Mouse (Mus musculus) A20 (cell line): ENCODE measurements around the gene 9430015G10Rik.
A peak's percentile ranks its signal among the peaks of the same experiment; 100 is the strongest.
"Not testable (repeated sequence)": the region's sequence is repeated elsewhere in the genome, so short reads cannot be mapped to it uniquely, and the experiment has no call there.

Experiments used
- DNase-seq: peaks from one replicate; pipeline ENCODE4 v3.0.0-alpha.2; 2011; ENCODE audit warnings: low read depth, low spot score

9430015G10Rik gene

DNA sequence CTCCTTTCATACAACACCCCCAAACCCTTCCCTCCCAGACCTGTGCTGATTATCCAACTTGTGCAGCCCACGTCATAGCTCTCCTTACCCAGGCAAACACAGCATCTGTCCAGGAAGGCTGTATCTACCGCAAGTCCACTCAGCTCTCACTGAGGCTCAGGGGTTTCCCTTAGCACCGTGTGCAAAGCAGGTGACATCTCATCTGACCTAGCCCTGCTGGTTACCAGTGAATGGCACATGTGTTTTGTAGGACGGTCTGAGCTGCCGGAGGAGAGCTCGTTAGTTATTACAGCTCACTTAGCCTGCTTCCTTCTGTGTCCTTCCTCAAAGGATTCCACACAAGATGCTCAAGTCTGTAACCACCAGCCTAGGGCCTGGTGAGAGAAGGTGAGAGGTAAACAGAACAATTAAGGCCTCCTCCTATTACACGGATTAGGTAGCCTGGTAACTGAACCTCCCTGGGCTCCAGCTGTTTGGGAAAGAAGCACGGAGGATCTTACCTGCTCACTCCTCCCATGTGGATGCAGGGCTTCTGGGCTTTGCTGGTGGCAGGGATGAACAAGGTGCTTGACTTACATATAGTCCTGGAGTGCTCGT is 11.9 kb upstream of the 9430015G10Rik start:
- no peak for DNase-seq

DNA sequence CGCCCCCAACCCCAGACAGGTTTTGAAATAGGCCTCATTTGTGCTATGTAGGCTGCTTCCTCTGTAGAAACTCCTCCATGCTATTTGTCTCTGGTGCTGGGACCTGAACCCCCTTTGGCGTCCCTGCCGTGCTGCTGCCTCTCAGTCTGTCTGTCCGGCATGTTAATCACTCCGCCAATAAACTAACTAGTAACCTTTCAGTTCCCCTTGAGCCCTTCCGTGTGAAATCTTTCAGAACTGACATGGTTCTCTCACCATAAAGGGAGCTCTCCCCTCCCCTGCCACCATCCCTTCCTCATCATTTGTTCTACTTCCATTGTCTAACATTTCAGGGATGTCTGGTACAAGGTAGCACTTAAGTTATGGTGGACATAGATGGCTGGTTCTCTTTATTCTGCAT is 10.4 kb upstream of the 9430015G10Rik start:
- no peak for DNase-seq

DNA sequence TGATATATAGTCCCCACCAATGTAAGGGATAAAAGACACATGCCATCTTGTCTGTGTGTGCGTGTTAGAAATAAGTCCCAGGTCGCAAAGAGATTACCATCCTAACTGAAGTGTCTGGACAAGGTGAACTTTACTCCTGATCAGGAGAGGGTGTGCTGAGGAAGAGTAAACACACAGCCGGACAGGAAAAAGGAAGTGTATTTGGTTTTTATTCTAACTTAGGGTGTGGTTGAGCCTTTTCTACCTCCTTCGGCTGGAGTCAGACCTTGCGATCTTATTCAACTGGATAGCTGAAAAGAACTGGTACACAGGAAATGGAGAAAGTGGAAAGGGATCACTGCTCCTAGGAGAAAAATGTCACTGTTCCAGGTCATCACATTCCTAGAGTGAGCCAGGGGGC is 9.3 kb upstream of the 9430015G10Rik start:
- no peak for DNase-seq

DNA sequence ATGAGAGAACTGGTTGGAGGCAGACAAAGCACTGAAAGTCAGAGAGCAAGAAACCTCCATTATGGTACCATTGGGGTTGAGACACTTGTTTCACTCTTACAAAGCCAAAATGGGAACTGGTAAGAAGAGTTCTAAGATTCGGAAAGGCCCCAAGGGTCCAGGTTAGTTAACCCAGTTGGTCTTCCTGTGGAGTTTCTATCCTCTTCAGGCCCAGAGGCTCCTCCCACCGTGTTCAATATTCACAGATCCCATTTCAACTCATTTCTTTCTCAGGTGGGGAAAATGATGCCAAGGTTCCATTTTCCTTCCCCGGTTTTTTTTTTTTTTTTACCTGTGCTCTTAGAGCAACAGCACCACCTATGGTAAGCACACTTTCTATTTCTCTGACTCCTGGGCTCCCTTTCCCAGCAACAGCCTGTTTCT is 8.3 kb upstream of the 9430015G10Rik start:
- no peak for DNase-seq

DNA sequence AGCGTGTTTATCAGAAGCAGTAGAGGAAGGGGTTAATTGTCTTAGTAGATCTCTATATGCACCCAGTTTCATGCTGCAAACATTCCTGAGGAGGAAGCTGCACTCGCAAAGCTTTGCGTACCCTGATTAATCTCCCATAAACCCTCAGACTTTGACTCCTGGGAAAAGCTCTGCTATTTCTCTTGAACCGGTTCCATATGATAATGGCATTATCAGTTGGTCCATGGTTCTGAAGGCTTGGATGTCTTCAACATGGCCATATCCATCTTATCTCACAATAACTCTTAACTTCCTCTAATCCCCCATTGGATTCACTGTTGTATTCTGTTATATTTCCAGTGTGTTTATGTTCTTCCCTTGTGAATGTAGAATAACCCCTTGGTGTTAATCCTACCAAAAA is 6.4 kb upstream of the 9430015G10Rik start:
- DNase-seq, result no peak

DNA sequence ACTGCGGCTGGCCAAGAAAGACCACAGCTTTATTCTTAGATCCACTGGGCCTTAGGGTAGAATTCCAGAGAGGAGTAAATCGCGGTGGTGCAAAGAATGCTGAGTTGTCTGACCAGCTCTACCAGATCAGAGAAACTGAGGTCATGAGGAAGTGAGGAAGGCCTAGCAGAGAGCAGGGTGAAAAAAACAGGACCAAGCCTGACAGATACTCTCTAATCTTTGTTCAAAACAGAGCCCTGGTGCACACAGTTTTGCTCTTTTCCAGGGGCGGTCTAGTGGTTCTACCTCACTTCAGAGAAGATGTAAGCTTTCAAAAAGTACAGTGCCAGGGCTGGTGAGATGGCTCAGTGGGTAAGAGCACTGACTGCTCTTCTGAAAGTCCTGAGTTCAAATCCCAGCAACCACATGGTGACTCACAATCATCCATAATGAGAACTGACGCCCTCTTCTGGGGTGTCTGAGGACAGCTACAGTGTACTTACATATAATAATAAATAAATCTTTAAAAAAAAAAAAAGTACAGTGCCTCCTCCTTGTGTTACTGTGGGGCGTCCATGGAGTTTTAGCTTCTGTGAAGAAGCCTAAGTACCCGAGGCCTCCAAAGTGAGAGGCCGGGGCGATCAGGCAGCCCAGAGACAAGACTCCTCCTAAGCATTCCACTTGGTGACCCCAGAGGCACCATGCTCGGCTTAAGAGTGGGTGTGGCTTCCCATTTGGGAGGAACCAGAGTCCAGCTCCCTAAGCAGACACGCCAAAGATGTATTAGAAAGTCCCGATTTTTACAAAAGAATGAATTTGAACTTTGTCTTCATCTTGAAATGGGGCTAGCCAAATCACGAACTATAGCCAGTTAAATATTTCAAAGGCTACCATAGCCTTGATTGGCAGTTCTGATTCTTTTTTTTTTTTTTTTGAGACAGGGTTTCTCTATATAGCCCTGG is 906 bp upstream of the 9430015G10Rik start:
- peak; percentile 80 for DNase-seq

DNA sequence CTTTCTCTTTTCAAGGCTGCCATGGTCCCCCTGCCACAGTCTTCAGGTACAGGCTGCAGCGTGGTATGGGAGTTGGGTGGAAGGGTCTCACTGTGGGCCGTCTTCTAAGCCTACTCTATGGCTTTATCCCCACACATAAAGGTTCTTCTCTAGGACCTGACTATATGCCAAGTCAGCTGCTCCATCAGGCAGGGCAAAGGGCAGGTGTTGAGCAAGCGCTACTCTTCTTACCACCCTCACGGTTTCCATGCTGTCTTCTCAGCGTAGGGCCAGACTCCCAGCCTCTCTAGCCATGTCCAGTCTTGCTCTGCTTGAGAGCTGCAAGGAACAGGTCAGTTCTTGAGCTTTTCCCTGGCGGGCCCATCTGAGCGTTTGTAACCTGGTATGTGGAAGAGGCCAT is 14.3 kb downstream of the 9430015G10Rik start:
- DNase-seq, result no peak

DNA sequence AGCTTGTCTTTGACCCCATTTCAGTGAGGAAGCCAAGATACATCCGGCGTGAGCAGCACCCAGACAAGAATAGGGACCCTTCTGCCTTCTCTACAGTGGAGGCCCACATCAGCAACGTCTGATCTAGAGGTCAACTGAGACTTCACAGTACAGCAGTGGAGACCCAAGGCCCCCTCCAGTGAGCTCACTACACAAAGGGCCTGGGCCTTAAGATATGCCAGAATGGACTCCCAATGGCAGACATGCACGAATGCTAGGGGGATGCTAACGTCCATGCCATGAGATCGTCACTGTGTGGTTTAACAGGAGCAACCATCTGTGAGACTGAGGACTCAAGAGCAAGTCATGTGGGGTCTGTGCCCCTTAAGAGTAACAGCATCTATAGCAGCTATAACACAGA is 15.6 kb downstream of the 9430015G10Rik start:
- DNase-seq, result no peak

DNA sequence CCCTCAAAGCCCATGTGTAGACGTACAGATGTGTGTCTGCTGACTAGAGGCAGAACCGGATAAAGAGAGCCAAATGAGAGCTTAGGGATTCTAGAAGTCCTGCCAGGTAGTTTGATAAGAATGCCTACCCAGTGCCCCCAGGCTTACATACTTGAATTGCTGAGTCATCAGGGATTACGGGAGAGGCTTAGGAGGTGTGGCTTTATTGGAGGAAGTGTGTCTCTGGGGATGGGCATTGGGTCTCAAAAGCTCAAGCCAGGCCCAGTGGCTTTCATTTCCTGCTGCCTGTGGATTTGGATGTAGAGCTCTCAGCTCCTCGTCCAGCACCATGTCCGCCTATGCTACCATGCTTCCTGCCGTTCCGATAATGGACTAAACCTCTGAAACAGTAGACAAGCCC is 17.1 kb downstream of the 9430015G10Rik start:
- DNase-seq, result no peak

DNA sequence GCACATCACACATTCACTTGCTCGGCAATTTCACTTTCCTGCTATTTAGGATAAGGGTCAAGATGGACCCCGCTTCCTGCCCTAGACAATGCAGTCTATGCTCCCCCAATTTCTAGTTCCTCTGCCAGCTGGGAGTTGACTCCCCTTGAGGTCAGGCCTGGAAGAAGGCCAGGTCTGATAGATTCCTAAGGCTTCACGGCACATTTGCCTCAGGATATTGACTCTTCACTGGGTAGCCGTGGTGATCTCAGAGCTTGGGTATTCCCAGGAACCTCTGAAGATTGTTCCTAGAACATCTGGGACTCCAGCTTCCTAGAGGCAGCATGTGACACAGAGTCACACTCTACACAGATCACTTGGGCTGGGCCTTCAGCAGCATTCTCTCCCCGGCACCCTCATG is 19.0 kb downstream of the 9430015G10Rik start:
- no peak for DNase-seq

DNA sequence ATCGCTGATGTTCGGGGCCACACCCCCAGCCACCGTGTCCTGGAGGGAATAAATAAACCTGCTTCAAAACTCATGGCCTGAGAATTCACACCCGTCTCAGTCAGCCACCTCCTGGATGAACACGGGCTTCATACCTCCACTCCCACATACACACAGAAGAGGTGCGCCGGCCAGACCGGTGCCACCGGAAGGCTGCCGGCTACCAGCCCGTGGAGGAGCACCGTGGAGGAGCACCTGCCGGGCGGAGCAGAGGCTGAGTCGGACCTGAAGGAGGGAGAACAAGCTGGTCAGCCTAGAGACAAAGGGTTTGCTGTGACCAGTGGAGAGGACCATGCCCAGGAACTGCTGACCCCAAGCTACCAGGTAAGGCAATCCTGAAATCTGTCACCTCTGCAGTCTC is 20.7 kb downstream of the 9430015G10Rik start, which contains the start of gene Rnf223:
Gene Rnf223, plus strand, starts transcription at position 78 of the 400 bp plus-strand sequence.
- DNase-seq, result no peak

DNA sequence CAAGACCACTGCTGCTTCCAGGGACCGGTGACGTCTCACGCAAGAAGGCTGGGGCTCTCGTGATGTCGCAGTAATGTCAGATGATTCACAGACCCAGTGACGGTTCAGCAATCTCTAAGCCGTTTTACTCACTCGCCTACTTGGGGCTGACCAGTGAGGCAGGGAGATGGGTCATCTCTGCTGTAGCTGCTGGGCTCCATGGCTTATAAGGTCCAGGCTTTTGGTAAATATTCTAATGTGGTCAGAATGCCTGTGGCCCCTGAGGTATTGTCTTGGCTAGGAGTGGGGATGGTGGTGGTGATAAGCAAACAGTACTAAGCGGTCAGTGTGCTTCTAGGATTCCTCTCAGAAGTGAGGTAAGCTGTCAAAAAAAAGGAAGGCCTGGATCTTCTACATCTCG is 21.2 kb downstream of the 9430015G10Rik start:
- no peak for DNase-seq

DNA sequence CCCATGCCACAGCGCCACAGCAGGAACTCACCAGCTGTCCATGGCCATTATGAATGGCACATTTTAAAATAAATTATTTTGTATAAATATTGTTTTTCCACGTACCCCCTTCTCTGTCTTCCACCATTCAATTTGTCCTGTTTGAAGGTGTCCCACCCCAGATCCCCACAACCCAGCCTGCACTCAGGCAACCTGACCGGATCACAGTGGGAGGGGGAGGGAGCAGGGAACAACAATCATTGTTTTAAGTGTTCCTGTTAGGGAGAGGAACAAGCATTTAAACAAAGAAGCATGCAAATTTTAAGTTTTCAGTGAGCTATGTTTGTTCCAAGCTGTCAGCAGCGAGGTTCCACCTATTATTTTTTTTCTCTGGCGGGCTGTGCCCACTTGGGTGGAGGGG is 23.6 kb downstream of the 9430015G10Rik start:
- DNase-seq, result no peak

DNA sequence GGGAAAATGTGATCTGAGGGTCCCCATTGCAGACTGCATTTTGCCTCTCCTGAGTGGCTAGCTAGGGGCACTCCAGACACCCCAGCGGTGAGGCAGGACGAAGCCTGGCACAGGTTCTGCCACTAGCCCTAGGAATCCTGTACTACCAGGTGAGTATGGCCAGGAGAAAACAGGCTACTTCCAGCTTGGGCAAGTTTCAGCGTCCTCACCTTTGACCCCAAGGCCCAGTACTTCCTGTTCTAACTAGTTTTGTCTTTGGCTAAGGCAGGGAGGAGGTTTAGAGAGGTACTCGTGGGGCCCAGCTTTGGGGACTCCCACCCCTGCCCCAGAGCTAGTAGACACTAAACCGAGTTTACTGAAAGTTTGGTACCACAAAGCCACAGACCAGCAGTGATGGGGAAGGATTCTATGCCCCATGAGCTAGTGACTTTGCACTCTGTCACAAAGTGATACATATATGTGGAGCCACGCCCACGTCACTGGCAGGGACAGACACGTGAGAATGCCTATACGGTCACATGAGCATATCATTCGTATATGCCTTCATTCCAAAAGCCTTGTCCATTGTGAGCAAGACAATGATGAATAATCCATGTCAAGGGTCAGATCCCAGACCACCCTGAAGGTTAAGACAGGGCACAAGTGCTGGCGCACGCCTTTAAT is 24.3 kb downstream of the 9430015G10Rik start:
- peak; percentile 20 for DNase-seq

DNA sequence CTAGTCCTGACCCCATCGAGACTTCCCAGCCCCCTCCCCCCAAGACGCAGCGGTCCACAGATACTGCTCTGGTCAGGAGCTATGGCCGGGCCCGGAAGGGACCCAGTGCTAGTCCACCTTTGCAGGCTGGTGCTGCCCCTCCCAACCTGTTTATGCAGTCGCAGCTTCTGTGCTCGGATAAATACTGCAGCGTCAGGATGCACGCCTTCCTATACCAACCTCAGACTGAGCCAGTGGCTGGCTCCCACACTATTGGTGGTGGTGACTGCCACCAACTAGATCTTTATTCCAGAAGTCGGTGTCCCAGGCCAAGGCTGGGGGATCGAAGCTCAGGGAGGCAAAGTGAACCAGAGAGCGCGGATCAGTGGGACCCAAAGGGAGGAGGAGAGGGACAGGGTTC is 25.3 kb downstream of the 9430015G10Rik start:
- no peak for DNase-seq

DNA sequence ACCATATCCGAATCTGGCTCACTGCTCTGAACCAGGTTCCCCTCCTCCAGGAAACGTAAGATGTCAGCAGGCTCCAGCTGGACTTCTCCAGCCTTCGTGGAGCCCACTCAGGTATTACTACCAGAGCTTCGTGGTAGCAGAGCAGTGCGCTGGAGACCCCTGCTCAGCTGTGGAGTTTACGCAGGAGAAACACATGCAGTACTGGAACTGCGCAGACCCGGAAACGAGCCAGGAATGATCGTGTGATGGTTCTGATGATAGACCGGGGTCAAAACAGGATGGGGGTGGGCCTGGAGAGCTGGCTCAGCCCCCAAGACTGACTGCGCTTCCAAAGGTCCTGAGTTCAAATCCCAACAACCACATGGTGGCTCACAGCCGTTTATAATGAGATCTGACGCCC is 26.0 kb downstream of the 9430015G10Rik start:
- DNase-seq, result no peak

DNA sequence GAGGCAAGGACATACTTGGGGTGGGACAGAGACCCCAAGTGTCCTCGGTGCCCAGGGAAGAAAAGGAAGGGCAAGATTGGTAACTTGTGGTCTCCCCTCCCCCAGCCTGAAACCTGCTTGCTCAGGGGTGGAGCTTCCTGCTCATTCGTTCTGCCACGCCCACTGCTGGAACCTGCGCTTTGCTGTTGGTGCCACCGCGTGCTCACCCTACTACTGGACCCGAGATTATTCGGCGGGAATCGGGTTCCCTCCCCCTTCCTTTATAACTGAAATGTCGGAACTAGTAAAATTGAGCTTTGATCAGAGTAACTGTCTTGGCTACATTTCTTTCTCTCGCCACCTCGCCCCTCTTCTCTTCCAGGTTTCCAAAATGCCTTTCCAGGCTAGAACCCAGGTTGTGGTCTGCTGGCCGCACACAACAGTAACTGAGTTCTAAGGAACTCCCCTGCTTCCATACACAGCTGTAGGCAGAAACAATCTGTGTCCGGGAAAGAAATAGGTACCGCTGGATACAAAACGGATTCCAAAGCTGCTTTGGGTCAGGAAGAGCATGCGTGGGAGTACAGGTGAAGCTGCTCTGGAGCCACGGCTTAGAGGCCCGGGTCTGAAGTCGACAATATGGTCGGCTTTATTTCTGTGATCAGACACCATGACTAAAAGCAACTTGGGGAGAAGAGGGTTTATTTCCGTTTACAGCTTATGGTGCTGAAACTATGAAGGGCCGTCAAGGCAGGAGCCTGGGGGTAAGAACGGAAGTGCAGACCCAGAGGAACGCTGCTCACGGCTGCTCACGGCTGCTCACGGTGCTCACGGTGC is 26.7 kb downstream of the 9430015G10Rik start:
- peak; percentile 44 for DNase-seq

DNA sequence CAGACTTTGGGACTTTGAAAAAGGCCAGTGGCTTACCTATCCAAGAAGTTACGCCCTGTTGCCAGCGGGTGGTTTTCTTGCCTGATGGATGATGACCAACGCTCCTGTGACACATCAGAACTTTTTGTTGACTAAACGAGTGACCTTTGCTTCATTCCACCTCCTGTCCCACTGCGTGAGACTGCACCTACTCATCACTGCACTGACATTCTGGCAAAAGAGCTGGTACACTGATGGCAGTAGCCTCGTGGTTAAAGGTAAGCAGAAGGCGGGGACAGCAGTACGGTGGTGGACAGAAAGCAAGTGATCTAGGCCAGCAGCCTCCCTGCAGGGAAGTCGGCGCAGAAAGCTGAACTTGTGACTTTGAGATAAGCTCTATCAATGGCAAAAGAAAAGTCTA is 41.1 kb downstream of the 9430015G10Rik start:
- DNase-seq, result not testable (repeated sequence)

DNA sequence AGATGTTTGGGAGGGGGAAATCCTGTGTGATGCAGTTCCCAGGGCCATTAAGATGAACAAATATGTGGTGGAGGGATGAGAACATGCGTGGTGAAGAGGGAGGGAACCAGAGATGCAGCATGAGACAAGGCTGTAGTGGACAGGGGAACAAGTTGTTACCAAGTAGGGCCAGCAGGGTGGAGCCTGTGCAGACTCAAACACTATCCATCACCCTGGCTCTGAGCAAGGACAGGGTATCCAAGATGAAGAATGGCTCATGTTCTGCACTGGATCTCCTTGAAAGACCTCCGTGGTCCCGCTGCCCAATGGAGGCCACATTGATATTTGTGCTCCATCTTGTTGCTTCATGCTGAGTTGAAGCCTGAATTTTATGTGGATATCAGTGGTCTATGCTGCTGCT is 45.0 kb downstream of the 9430015G10Rik start:
- no peak for DNase-seq

DNA sequence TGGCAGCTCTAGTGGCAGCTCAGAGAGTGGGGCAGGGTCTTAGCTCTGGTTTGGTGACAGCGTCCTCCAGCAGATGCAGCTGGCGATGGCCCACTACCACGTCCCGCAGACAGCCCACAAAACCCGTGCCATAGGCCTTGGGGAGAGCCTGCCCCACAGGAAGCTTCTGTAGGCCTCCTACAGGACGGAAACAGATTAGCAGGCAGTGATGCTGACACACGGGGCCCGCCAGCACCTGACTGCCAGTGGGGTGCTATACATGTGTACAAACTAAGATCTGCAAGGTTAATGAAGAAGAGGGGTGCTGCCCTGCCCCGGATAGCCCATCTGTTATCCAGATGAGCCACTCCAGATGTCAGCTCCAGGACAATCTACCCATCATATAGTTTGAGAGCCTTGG is 56.7 kb downstream of the 9430015G10Rik start:
- DNase-seq, result no peak

DNA sequence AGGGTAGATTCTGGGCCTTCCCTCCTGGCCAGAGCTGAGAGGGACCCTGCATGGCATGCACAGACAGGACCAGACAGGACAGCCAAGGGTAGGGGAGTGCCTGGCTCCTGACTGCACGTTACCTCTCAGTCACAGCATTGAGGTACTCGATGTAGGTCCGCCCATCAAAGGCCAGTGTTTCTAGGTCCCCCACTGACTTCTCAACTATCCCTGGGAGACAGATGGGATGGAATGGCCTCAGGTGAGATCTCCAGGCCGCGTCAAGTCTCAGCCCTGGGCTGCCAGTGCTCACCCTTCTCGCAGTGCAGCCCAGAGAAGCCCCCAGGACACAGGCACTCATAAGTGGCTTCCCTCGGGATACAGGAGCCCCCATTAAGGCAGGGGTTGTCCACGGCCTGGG is 58.8 kb downstream of the 9430015G10Rik start:
- DNase-seq, result no peak

DNA sequence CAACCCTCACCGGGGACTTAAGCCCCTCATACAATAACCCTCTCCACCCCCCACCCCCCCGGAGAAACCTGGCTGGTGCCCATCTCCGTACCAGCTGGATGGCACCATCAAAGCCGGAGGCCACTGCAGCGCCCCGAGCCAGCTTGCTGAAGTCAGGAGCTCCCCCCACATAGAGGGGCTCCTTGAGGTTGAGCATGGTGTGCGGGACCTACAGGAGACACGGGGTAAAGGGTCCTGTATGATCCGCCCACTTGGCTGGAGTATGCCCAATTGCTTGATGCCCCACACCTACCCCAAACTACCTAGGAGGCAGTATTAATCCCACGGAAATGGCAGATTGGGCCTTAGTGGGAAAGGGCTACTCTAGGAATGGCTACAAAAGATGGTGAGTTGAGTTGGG is 59.3 kb downstream of the 9430015G10Rik start:
- DNase-seq, result no peak
